Mouse (Mus musculus) midbrain, embryonic 15.5 days (tissue): ENCODE measurements around the gene Erich3. TPM values are rescaled to one million over a fixed set of nuclear protein-coding genes. Genes with fewer than 3 reads are reported as not detected.

Experiments used
- ATAC-seq: fragments of 200-750 bp; cut with Nextera tagmentation; replicated peaks from 2 replicates; pipeline ENCODE4 v1.8.0; 2017; ENCODE audit warnings: moderate TSS enrichment
- H3K27ac ChIP-seq: fragments of 300-500 bp; sonication (generic); 2 replicates; pipeline ENCODE4 v1.5.1; 2015; ENCODE audit warnings: mild to moderate bottlenecking, inconsistent platforms
- H3K27me3 ChIP-seq: fragments of 300-500 bp; sonication (generic); replicated peaks from 2 replicates; pipeline ENCODE4 v1.6.1; 2015; ENCODE audit warnings: inconsistent platforms
- H3K36me3 ChIP-seq: fragments of 300-500 bp; sonication (generic); replicated peaks from 2 replicates; pipeline ENCODE4 v1.6.1; 2015; ENCODE audit warnings: inconsistent platforms
- H3K4me1 ChIP-seq: fragments of 300-500 bp; sonication (generic); 2 replicates; pipeline ENCODE4 v1.6.1; 2015; ENCODE audit warnings: inconsistent platforms
- H3K4me2 ChIP-seq: fragments of 300-500 bp; sonication (generic); 2 replicates; pipeline ENCODE4 v1.6.1; 2015; ENCODE audit warnings: inconsistent platforms, mild to moderate bottlenecking, moderate library complexity
- H3K4me3 ChIP-seq: fragments of 300-500 bp; sonication (generic); 2 replicates; pipeline ENCODE4 v1.5.1; 2015; ENCODE audit warnings: mild to moderate bottlenecking, inconsistent platforms
- H3K9ac ChIP-seq: fragments of 300-500 bp; sonication (generic); 2 replicates; pipeline ENCODE4 v1.6.1; 2015; ENCODE audit warnings: mild to moderate bottlenecking, inconsistent platforms
- H3K9me3 ChIP-seq: fragments of 300-500 bp; sonication (generic); 2 replicates; pipeline ENCODE4 v1.6.1; 2016; ENCODE audit warnings: inconsistent platforms
- WGBS: fragments of 180-500 bp; shearing (Covaris S2); methylation state at CpG from one replicate; pipeline ENCODE4 v1.1.7; 2015; ENCODE audit warnings: mixed read lengths; 5-methylcytosine and 5-hydroxymethylcytosine counted together
- polyA plus RNA-seq: library from polyadenylated mRNA; unstranded; fragments of >200 nt; fragmentation: Nextera tagmentation; extraction: Ambion mirVana; gene quantifications from 2 replicates; pipeline ENCODE4 v1.2.1, GENCODE M21; 2015

Erich3 gene
- polyA plus RNA-seq, 1 experiment from 2014 or later: 1.8 TPM

GRCm38 (mm10) chr3:154652581-154653420 lies 10.9 kb upstream of the Erich3 start:
- peaks cover 36% of the 10 kb centered on the region for H3K4me1 ChIP-seq
- H3K4me3 ChIP-seq: no peak overlapping the region
- no peaks in the 10 kb centered on the region for H3K9me3 ChIP-seq
- no peaks in the 10 kb centered on the region for H3K36me3 ChIP-seq
- peak; percentile 82 for ATAC-seq
- 45% methylated on average over 24 of the region's 24 CpGs for WGBS
- H3K9ac ChIP-seq: no peak overlapping the region
- H3K4me2 ChIP-seq: peak overlapping the region; percentile 26
- H3K27ac ChIP-seq: peak overlapping the region; percentile 66
- H3K27me3 ChIP-seq: 0 out of 2 replicates have a peak, but pooled peaks cover 2% of the 10 kb centered on the region

- Histone ChIP-seq H3K27ac (peak overlapping the region; percentile 66), H3K4me1 (peaks cover 30% of the 10 kb centered on the region), H3K9me3 (no peaks in the 10 kb centered on the region), H3K27me3 (0 out of 2 replicates have a peak, but pooled peaks cover 2% of the 10 kb centered on the region), H3K9ac (no peak overlapping the region), H3K4me3 (no peak overlapping the region), H3K4me2 (0 out of 2 replicates have a peak overlapping the region, but pooled peaks have one; percentile 26), H3K36me3 (no peaks in the 10 kb centered on the region)
- no peak for ATAC-seq
- WGBS: 37% methylated on average over 5 of the region's 5 CpGs
Observed at GRCm38 (mm10) chr3:154653454-154653853, 10.2 kb upstream of the Erich3 start.

- Histone ChIP-seq H3K4me1 (peaks cover 24% of the 10 kb centered on the region), H3K27me3 (0 out of 2 replicates have a peak, but pooled peaks cover 2% of the 10 kb centered on the region), H3K36me3 (no peaks in the 10 kb centered on the region), H3K9me3 (no peaks in the 10 kb centered on the region), H3K4me2 (no peak overlapping the region), H3K4me3 (no peak overlapping the region), H3K27ac (0 out of 2 replicates have a peak overlapping the region, but pooled peaks have one; percentile 26), H3K9ac (no peak overlapping the region)
- no peak for ATAC-seq
- WGBS: 51% methylated on average over 6 of the region's 6 CpGs
Observed at GRCm38 (mm10) chr3:154654284-154654683, 9.4 kb upstream of the Erich3 start.

- H3K4me1 ChIP-seq: peaks cover 18% of the 10 kb centered on the region
- 0 out of 2 replicates have a peak overlapping the region, but pooled peaks have one; percentile 26 for H3K27ac ChIP-seq
- no peak overlapping the region for H3K4me2 ChIP-seq
- 86% methylated on average over 12 of the region's 12 CpGs for WGBS
- no peak for ATAC-seq
- H3K36me3 ChIP-seq: no peaks in the 10 kb centered on the region
- H3K4me3 ChIP-seq: no peak overlapping the region
- no peaks in the 10 kb centered on the region for H3K9me3 ChIP-seq
- H3K9ac ChIP-seq: no peak overlapping the region
- H3K27me3 ChIP-seq: 0 out of 2 replicates have a peak, but pooled peaks cover 2% of the 10 kb centered on the region
Observed at GRCm38 (mm10) chr3:154654901-154655300, 8.8 kb upstream of the Erich3 start.

GRCm38 (mm10) chr3:154655711-154656110 lies 7.9 kb upstream of the Erich3 start:
- no peak overlapping the region for H3K27ac ChIP-seq
- WGBS: 87% methylated on average over 5 of the region's 5 CpGs
- H3K4me1 ChIP-seq: peaks cover 16% of the 10 kb centered on the region

GRCm38 (mm10) chr3:154663976-154664581 lies 420 bp downstream of the Erich3 start:
- Histone ChIP-seq H3K4me1 (peaks cover 21% of the 10 kb centered on the region), H3K9ac (peak overlapping the region; percentile 60), H3K4me2 (peak overlapping the region; percentile 71), H3K9me3 (no peaks in the 10 kb centered on the region), H3K36me3 (no peaks in the 10 kb centered on the region), H3K4me3 (peak overlapping the region; percentile 43), H3K27ac (peak overlapping the region; percentile 93), H3K27me3 (no peaks in the 10 kb centered on the region)
- 1% methylated on average over 25 of the region's 27 CpGs for WGBS
- peak; percentile 89 for ATAC-seq

More at GRCm38 (mm10) chr3:154655711-154656110, 7.9 kb upstream of the Erich3 start:
- ATAC-seq: no peak
- H3K36me3 ChIP-seq: no peaks in the 10 kb centered on the region
- H3K9ac ChIP-seq: no peak overlapping the region
- H3K27me3 ChIP-seq: 0 out of 2 replicates have a peak, but pooled peaks cover 2% of the 10 kb centered on the region
- no peak overlapping the region for H3K4me3 ChIP-seq
- no peak overlapping the region for H3K4me2 ChIP-seq
- H3K9me3 ChIP-seq: no peaks in the 10 kb centered on the region

- Histone ChIP-seq H3K27me3 (no peaks in the 10 kb centered on the region), H3K9me3 (no peaks in the 10 kb centered on the region), H3K27ac (peak overlapping the region; percentile 93), H3K4me1 (peaks cover 21% of the 10 kb centered on the region), H3K9ac (peak overlapping the region; percentile 60), H3K36me3 (no peaks in the 10 kb centered on the region), H3K4me3 (peak overlapping the region; percentile 43), H3K4me2 (peak overlapping the region; percentile 71)
- 32% methylated on average over 4 of the region's 4 CpGs for WGBS
- 0 out of 2 replicates have a peak, but pooled peaks have one; percentile 22 for ATAC-seq
Observed at GRCm38 (mm10) chr3:154664636-154665035, 977 bp downstream of the Erich3 start.

GRCm38 (mm10) chr3:154668485-154668884 lies 4.8 kb downstream of the Erich3 start:
- Histone ChIP-seq H3K9ac (no peak overlapping the region), H3K4me3 (no peak overlapping the region), H3K4me1 (peaks cover 16% of the 10 kb centered on the region), H3K36me3 (no peaks in the 10 kb centered on the region), H3K9me3 (no peaks in the 10 kb centered on the region), H3K27me3 (no peaks in the 10 kb centered on the region), H3K4me2 (no peak overlapping the region), H3K27ac (no peak overlapping the region)
- WGBS: 90% methylated on average over 3 of the region's 3 CpGs
- ATAC-seq: no peak

GRCm38 (mm10) chr3:154670584-154670983 lies 6.9 kb downstream of the Erich3 start:
- Histone ChIP-seq H3K9ac (no peak overlapping the region), H3K9me3 (no peaks in the 10 kb centered on the region), H3K4me1 (no peaks in the 10 kb centered on the region), H3K27me3 (no peaks in the 10 kb centered on the region), H3K27ac (no peak overlapping the region), H3K4me2 (no peak overlapping the region), H3K36me3 (no peaks in the 10 kb centered on the region), H3K4me3 (no peak overlapping the region)
- ATAC-seq: no peak
- 87% methylated on average over 6 of the region's 6 CpGs for WGBS

- no peak overlapping the region for H3K4me3 ChIP-seq
- WGBS: 73% methylated on average over 5 of the region's 5 CpGs
Observed at GRCm38 (mm10) chr3:154671013-154671412, 7.4 kb downstream of the Erich3 start.

GRCm38 (mm10) chr3:154673326-154673725 lies 9.7 kb downstream of the Erich3 start:
- no peaks in the 10 kb centered on the region for H3K9me3 ChIP-seq
- no peak; the same call in 1 of the 2 replicates for ATAC-seq

More at GRCm38 (mm10) chr3:154671013-154671412, 7.4 kb downstream of the Erich3 start:
- no peak overlapping the region for H3K9ac ChIP-seq
- H3K4me1 ChIP-seq: no peaks in the 10 kb centered on the region
- H3K27me3 ChIP-seq: no peaks in the 10 kb centered on the region
- no peaks in the 10 kb centered on the region for H3K36me3 ChIP-seq
- no peak overlapping the region for H3K27ac ChIP-seq
- no peak overlapping the region for H3K4me2 ChIP-seq
- no peaks in the 10 kb centered on the region for H3K9me3 ChIP-seq
- no peak for ATAC-seq

GRCm38 (mm10) chr3:154682570-154682969 lies 18.9 kb downstream of the Erich3 start:
- ATAC-seq: no peak
- 82% methylated on average over 2 of the region's 2 CpGs for WGBS
- no peaks in the 10 kb centered on the region for H3K9me3 ChIP-seq

More at GRCm38 (mm10) chr3:154673326-154673725, 9.7 kb downstream of the Erich3 start:
- Histone ChIP-seq H3K4me3 (no peak overlapping the region), H3K9ac (no peak overlapping the region), H3K4me2 (no peak overlapping the region), H3K4me1 (no peaks in the 10 kb centered on the region), H3K36me3 (no peaks in the 10 kb centered on the region), H3K27me3 (no peaks in the 10 kb centered on the region), H3K27ac (no peak overlapping the region)
- 65% methylated on average over 8 of the region's 8 CpGs for WGBS

More at GRCm38 (mm10) chr3:154682570-154682969, 18.9 kb downstream of the Erich3 start:
- Histone ChIP-seq H3K9ac (no peak overlapping the region), H3K27me3 (no peaks in the 10 kb centered on the region), H3K4me3 (no peak overlapping the region), H3K4me1 (no peaks in the 10 kb centered on the region), H3K36me3 (no peaks in the 10 kb centered on the region), H3K4me2 (no peak overlapping the region), H3K27ac (no peak overlapping the region)
